Mouse (Mus musculus): Measurements from ENCODE around the gene Ralgapa1. TPM values are rescaled to one million over a fixed set of nuclear protein-coding genes. Genes with fewer than 3 reads are reported as not detected.

Gene Ralgapa1
- polyA plus RNA-seq, 1 experiment: 3.6 TPM

- Histone ChIP-seq H3K79me3 (ENCODE audit: low read depth) (peaks cover 7% of the 10 kb centered on the region), H3K4me3 (ENCODE audit: insufficient read depth, poor library complexity, severe bottlenecking) (no peak overlapping the region), H3K79me2 (ENCODE audit: control insufficient read depth, insufficient read depth) (peaks cover 11% of the 10 kb centered on the region), H3ac (ENCODE audit: control insufficient read depth, insufficient read length, low read depth) (no peak overlapping the region), H3K27me3 (ENCODE audit: control insufficient read depth, insufficient read depth, insufficient read length) (no peaks in the 10 kb centered on the region), H3K36me3 (ENCODE audit: control insufficient read depth, insufficient read depth) (peaks cover 59% of the 10 kb centered on the region)
- TF ChIP-seq CEBPB (IDR thresholded peaks at IDR 0.05; ENCODE audit: low read depth) (no peak), MAX (IDR thresholded peaks at IDR 0.05) (no peak), USF1 (IDR thresholded peaks at IDR 0.05; ENCODE audit: low read depth) (no peak), CTCF (IDR thresholded peaks at IDR 0.05; ENCODE audit: control insufficient read depth, insufficient read depth, insufficient read length) (no peak), FOSL1 (IDR thresholded peaks at IDR 0.05; ENCODE audit: insufficient read depth, low read length, poor library complexity, severe bottlenecking) (no peak), MYOD1 (IDR thresholded peaks at IDR 0.05; ENCODE audit: control insufficient read depth, insufficient read length, low read depth) (no peak), MYOG (IDR thresholded peaks at IDR 0.05; ENCODE audit: control insufficient read depth, extremely low read depth, insufficient read length) (no peak)
Observed at GRCm38 (mm10) chr12:55850650-55851049, 29.7 kb upstream of the Ralgapa1 start.

- peaks cover 72% of the 10 kb centered on the region for H3K36me3 ChIP-seq (ENCODE audit: control insufficient read depth, insufficient read depth)
- no peaks in the 10 kb centered on the region for H3K27me3 ChIP-seq (ENCODE audit: control insufficient read depth, insufficient read depth, insufficient read length)
- peaks cover 11% of the 10 kb centered on the region for H3K79me2 ChIP-seq (ENCODE audit: control insufficient read depth, insufficient read depth)
- H3ac ChIP-seq (ENCODE audit: control insufficient read depth, insufficient read length, low read depth): no peak overlapping the region
- H3K4me3 ChIP-seq (ENCODE audit: insufficient read depth, poor library complexity, severe bottlenecking): no peak overlapping the region
- TF ChIP-seq USF1 (IDR thresholded peaks at IDR 0.05; ENCODE audit: low read depth): no peak
- no peak for TF ChIP-seq MYOG (IDR thresholded peaks at IDR 0.05; ENCODE audit: control insufficient read depth, extremely low read depth, insufficient read length)
- no peak for TF ChIP-seq CEBPB (IDR thresholded peaks at IDR 0.05; ENCODE audit: low read depth)
- no peak for TF ChIP-seq FOSL1 (IDR thresholded peaks at IDR 0.05; ENCODE audit: insufficient read depth, low read length, poor library complexity, severe bottlenecking)
- no peak for TF ChIP-seq MAX (IDR thresholded peaks at IDR 0.05)
- TF ChIP-seq CTCF (IDR thresholded peaks at IDR 0.05; ENCODE audit: control insufficient read depth, insufficient read depth, insufficient read length): no peak
- TF ChIP-seq MYOD1 (IDR thresholded peaks at IDR 0.05; ENCODE audit: control insufficient read depth, insufficient read length, low read depth): no peak
- H3K79me3 ChIP-seq (ENCODE audit: low read depth): peaks cover 7% of the 10 kb centered on the region
Observed at GRCm38 (mm10) chr12:55847851-55848250, 26.9 kb upstream of the Ralgapa1 start.

- peaks cover 7% of the 10 kb centered on the region for H3K79me3 ChIP-seq (ENCODE audit: low read depth)
- H3K4me3 ChIP-seq (ENCODE audit: insufficient read depth, poor library complexity, severe bottlenecking): no peak overlapping the region
- TF ChIP-seq MAX (IDR thresholded peaks at IDR 0.05) (no peak), MYOD1 (IDR thresholded peaks at IDR 0.05; ENCODE audit: control insufficient read depth, insufficient read length, low read depth) (no peak), FOSL1 (IDR thresholded peaks at IDR 0.05; ENCODE audit: insufficient read depth, low read length, poor library complexity, severe bottlenecking) (no peak), CTCF (IDR thresholded peaks at IDR 0.05; ENCODE audit: control insufficient read depth, insufficient read depth, insufficient read length) (no peak)
- H3K79me2 ChIP-seq (ENCODE audit: control insufficient read depth, insufficient read depth): peaks cover 11% of the 10 kb centered on the region
- H3K27me3 ChIP-seq (ENCODE audit: control insufficient read depth, insufficient read depth, insufficient read length): no peaks in the 10 kb centered on the region
- H3ac ChIP-seq (ENCODE audit: control insufficient read depth, insufficient read length, low read depth): no peak overlapping the region
- peaks cover 75% of the 10 kb centered on the region for H3K36me3 ChIP-seq (ENCODE audit: control insufficient read depth, insufficient read depth)
Observed at GRCm38 (mm10) chr12:55846741-55847140, 25.8 kb upstream of the Ralgapa1 start.

- Histone ChIP-seq H3ac (ENCODE audit: control insufficient read depth, insufficient read length, low read depth) (no peak overlapping the region), H3K36me3 (ENCODE audit: control insufficient read depth, insufficient read depth) (peaks cover 19% of the 10 kb centered on the region), H3K79me3 (ENCODE audit: low read depth) (peaks cover 17% of the 10 kb centered on the region), H3K27me3 (ENCODE audit: control insufficient read depth, insufficient read depth, insufficient read length) (no peaks in the 10 kb centered on the region), H3K79me2 (ENCODE audit: control insufficient read depth, insufficient read depth) (peaks cover 32% of the 10 kb centered on the region), H3K4me3 (ENCODE audit: insufficient read depth, poor library complexity, severe bottlenecking) (peak overlapping the region; percentile 98)
- TF ChIP-seq FOSL1 (IDR thresholded peaks at IDR 0.05; ENCODE audit: insufficient read depth, low read length, poor library complexity, severe bottlenecking): no peak
- no peak for TF ChIP-seq CEBPB (IDR thresholded peaks at IDR 0.05; ENCODE audit: low read depth)
- TF ChIP-seq MYOD1 (IDR thresholded peaks at IDR 0.05; ENCODE audit: control insufficient read depth, insufficient read length, low read depth): no peak
Observed at GRCm38 (mm10) chr12:55837495-55837894, 16.5 kb upstream of the Ralgapa1 start.

GRCm38 (mm10) chr12:55836199-55836951, 15.4 kb upstream of the Ralgapa1 start, which contains the start of gene Brms1l:
TSS of gene Brms1l (plus strand) at chr12:55836324.
- peak within 1 kb of the TSS; percentile 72 for H3ac ChIP-seq (ENCODE audit: control insufficient read depth, insufficient read length, low read depth)
- no peaks in the 10 kb centered on the region for H3K27me3 ChIP-seq (ENCODE audit: control insufficient read depth, insufficient read depth, insufficient read length)
- no peak for TF ChIP-seq CEBPB (IDR thresholded peaks at IDR 0.05; ENCODE audit: low read depth)
- TF ChIP-seq MAX (IDR thresholded peaks at IDR 0.05): no peak
- TF ChIP-seq MYOG (IDR thresholded peaks at IDR 0.05; ENCODE audit: control insufficient read depth, extremely low read depth, insufficient read length): no peak
- no peak for TF ChIP-seq USF1 (IDR thresholded peaks at IDR 0.05; ENCODE audit: low read depth)
- TF ChIP-seq MYOD1 (IDR thresholded peaks at IDR 0.05; ENCODE audit: control insufficient read depth, insufficient read length, low read depth): no peak
- peaks cover 32% of the 10 kb centered on the region for H3K79me2 ChIP-seq (ENCODE audit: control insufficient read depth, insufficient read depth)
- H3K4me3 ChIP-seq (ENCODE audit: insufficient read depth, poor library complexity, severe bottlenecking): peak within 1 kb of the TSS; percentile 98
- H3K36me3 ChIP-seq (ENCODE audit: control insufficient read depth, insufficient read depth): peaks cover 8% of the 10 kb centered on the region
- H3K79me3 ChIP-seq (ENCODE audit: low read depth): peaks cover 17% of the 10 kb centered on the region

GRCm38 (mm10) chr12:55835857-55836198, 14.9 kb upstream of the Ralgapa1 start:
- no peaks in the 10 kb centered on the region for H3K27me3 ChIP-seq (ENCODE audit: control insufficient read depth, insufficient read depth, insufficient read length)
- TF ChIP-seq FOSL1 (IDR thresholded peaks at IDR 0.05; ENCODE audit: insufficient read depth, low read length, poor library complexity, severe bottlenecking) (no peak), MYOG (IDR thresholded peaks at IDR 0.05; ENCODE audit: control insufficient read depth, extremely low read depth, insufficient read length) (no peak), CTCF (IDR thresholded peaks at IDR 0.05; ENCODE audit: control insufficient read depth, insufficient read depth, insufficient read length) (no peak), CEBPB (IDR thresholded peaks at IDR 0.05; ENCODE audit: low read depth) (no peak)
- H3K79me2 ChIP-seq (ENCODE audit: control insufficient read depth, insufficient read depth): peaks cover 32% of the 10 kb centered on the region
- peaks cover 17% of the 10 kb centered on the region for H3K79me3 ChIP-seq (ENCODE audit: low read depth)
- H3K4me3 ChIP-seq (ENCODE audit: insufficient read depth, poor library complexity, severe bottlenecking): peak overlapping the region; percentile 98
- H3ac ChIP-seq (ENCODE audit: control insufficient read depth, insufficient read length, low read depth): no peak overlapping the region
- H3K36me3 ChIP-seq (ENCODE audit: control insufficient read depth, insufficient read depth): peaks cover 6% of the 10 kb centered on the region

Measured in C2C12 (cell line).